Comparison of ENCODE assay signal across 15 mouse cellular contexts in the genomic region with DNA sequence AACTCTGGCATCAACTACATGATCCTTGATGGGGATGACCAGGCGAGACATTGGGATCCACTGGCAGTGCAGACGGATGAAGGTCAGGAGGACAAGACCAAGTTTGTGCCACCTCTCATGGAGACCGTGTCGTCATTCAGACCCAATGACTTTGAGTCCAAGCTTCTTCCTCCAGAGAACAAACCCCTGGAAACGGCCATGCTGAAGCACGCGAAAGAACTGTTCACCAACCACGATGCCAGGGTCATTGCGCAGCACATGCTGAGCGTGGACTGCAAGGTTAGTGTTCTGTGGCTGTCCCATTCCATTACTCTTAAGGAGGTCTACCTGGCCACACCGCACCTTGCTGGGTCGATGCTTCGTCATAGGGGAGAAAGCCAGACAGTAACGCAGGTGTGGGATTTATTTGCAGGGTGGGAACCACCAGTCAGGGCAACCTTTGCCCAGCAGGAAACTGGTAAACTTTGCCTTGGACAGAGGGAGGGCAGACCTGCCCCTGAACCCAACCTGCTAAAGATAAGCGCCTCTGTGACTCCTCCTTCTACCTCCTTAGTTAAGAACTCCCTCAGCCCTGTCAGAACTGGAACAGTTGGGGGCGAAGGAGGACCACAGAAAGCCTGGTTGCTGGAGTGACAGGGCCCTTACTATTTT.
DNase-seq lines count a peak whose midpoint lies in the region; ATAC-seq lines count a peak whose summit lies in the region.
"Had no signal": no experiment of that assay in that cellular context is flagged by ENCODE, and none has a peak within 500 bp of the region (broad histone marks: within the 10 kb centered on the region; RNA-seq: fewer than 3 reads in every experiment).

No protein-coding gene starts in this region.

- H3K4me3 ChIP-seq in intestine, embryonic 15.5 days (replicated peaks) = peak overlapping the region; percentile 27
- H3K4me3 ChIP-seq: embryonic facial prominence, embryonic 12.5 days; hindbrain, embryonic 12.5 days; limb, embryonic 13.5 days had no signal

- H3K27me3 ChIP-seq in intestine, embryonic 15.5 days (replicated peaks) = no peaks in the 10 kb centered on the region
- H3K27me3 ChIP-seq: hindbrain, embryonic 12.5 days; Patski had no signal

- H3K9me3 ChIP-seq in intestine, embryonic 15.5 days = no peaks in the 10 kb centered on the region
- H3K9me3 ChIP-seq: embryonic facial prominence, embryonic 12.5 days; hindbrain, embryonic 12.5 days; limb, embryonic 13.5 days had no signal

- H3K9ac ChIP-seq in intestine, embryonic 15.5 days = peak overlapping the region; percentile 21
- H3K9ac ChIP-seq: embryonic facial prominence, embryonic 12.5 days; hindbrain, embryonic 12.5 days; limb, embryonic 13.5 days had no signal

- peak overlapping the region; percentile 92 for H3K27ac ChIP-seq in intestine, embryonic 15.5 days
- H3K27ac ChIP-seq: embryonic facial prominence, embryonic 12.5 days; hindbrain, embryonic 12.5 days; limb, embryonic 13.5 days had no signal

- H3K4me2 ChIP-seq in intestine, embryonic 15.5 days (replicated peaks) = peak overlapping the region; percentile 52
- H3K4me2 ChIP-seq: embryonic facial prominence, embryonic 12.5 days; hindbrain, embryonic 12.5 days; limb, embryonic 13.5 days had no signal

- no peaks in the 10 kb centered on the region for H3K36me3 ChIP-seq in intestine, embryonic 15.5 days
- H3K36me3 ChIP-seq: hindbrain, embryonic 12.5 days had no signal

- WGBS in intestine, embryonic 15.5 days = 76% methylated on average over 16 of the region's 16 CpGs

- DNase-seq in kidney, adult 11 months = peak; percentile 67
- no peak for DNase-seq in kidney, postnatal 10 days
- peak; percentile 50 to 67 for DNase-seq in kidney, postnatal 36 days
- DNase-seq in adipocyte (ENCODE audit: low spot score) = no peak
- DNase-seq in adrenal gland, postnatal 25 days = no peak
- DNase-seq in thymus, postnatal 14 days = no peak
- DNase-seq: cerebellum, adult 11 months; lung, postnatal 14 days; thymus, postnatal 36 days had no signal

- peaks cover 39% of the 10 kb centered on the region for H3K4me1 ChIP-seq in intestine, embryonic 15.5 days (replicated peaks)

- ATAC-seq in intestine, embryonic 15.5 days = peak; percentile 79
- ATAC-seq in megakaryocyte progenitor cell, adult 5-6 weeks (replicated peaks; ENCODE audit: poor library complexity) = peak; percentile 38; the same call in 1 of the 2 replicates
- ATAC-seq: Patski had no signal

Comparison
In these comparisons a context has a peak if more than half of its experiments do, and no peak if none do; other contexts are left out.
1. DNase-seq: peak in kidney, adult 11 months (single experiment) and kidney, postnatal 36 days (2 of 2); none in kidney, postnatal 10 days (single experiment), adipocyte (single experiment), adrenal gland, postnatal 25 days (single experiment) and thymus, postnatal 14 days (single experiment).